Mouse (Mus musculus) heart, adult 2 months (tissue): ENCODE measurements at regions not wholly inside any gene's neighbourhood (a gene's known extent, or its start where the extent isn't known, plus 50 kb on each side); places are given as distances from the start of the nearest gene placed in this dataset.

ENCODE experiments used
- CTCF ChIP-seq: fragments of 200-600 bp; IDR thresholded peaks from 2 replicates; pipeline ENCODE4 v1.8.1; 2022; ENCODE audit warnings: antibody characterized with exemption, mild to moderate bottlenecking, moderate library complexity
- POLR2A ChIP-seq: fragments of 200-500 bp; IDR thresholded peaks from 2 replicates; pipeline ENCODE4 v1.6.1; 2011; ENCODE audit warnings: mild to moderate bottlenecking, low read depth, low read length, control low read depth; ENCODE audit not compliant: insufficient read depth

DNA sequence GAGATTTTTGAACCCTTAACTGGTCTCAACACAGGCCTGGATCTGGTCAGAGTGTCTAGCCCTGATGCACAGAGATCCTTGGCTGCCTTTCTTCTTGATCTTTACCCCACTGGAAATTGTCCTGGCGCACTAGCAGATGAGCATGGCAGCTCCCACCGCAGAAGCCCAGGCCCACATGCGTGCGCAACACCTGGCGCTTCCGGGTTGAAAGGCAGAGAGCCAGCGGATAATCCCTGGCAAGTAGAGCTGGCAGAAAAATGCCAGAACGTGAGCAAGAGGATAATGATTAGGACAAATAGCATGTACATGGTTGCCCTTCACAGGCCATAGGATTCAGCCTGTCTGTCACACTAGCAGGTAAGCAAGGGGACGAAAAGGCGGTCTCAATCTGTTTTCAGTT lies 95.0 kb upstream of the Aco1 start:
- TF ChIP-seq CTCF (no peak), POLR2A (no peak)
